Mouse (Mus musculus) intestine, postnatal 0 days (tissue): ENCODE measurements around the gene Ssxb3. TPM values are rescaled to one million over a fixed set of nuclear protein-coding genes. Genes with fewer than 3 reads are reported as not detected.
"Not testable (repeated sequence)": the region's sequence is repeated elsewhere in the genome, so short reads cannot be mapped to it uniquely, and the experiment has no call there.

Experiments used
- ATAC-seq: fragments of 200-750 bp; cut with Nextera tagmentation; 2 replicates; pipeline ENCODE4 v1.8.0; 2017; ENCODE audit warnings: mild to moderate bottlenecking, moderate TSS enrichment, moderate library complexity
- H3K27ac ChIP-seq: fragments of 300-500 bp; sonication (generic); 2 replicates; pipeline ENCODE4 v1.5.1; 2014; ENCODE audit warnings: mild to moderate bottlenecking, low read depth, low read length, moderate library complexity
- H3K27me3 ChIP-seq: fragments of 300-500 bp; sonication (generic); replicated peaks from 2 replicates; pipeline ENCODE4 v1.6.1; 2014; ENCODE audit warnings: low read length, mixed read lengths; ENCODE audit not compliant: control insufficient read depth, insufficient read depth
- H3K36me3 ChIP-seq: fragments of 300-500 bp; sonication (generic); 2 replicates; pipeline ENCODE4 v1.6.1; 2014; ENCODE audit warnings: mild to moderate bottlenecking, moderate library complexity; ENCODE audit not compliant: control insufficient read depth, insufficient read depth
- H3K4me1 ChIP-seq: fragments of 300-500 bp; sonication (generic); replicated peaks from 2 replicates; pipeline ENCODE4 v1.6.1; 2014; ENCODE audit warnings: antibody characterized with exemption, low read length, mixed read lengths; ENCODE audit not compliant: control insufficient read depth, insufficient read depth
- H3K4me2 ChIP-seq: fragments of 300-500 bp; sonication (generic); replicated peaks from 2 replicates; pipeline ENCODE4 v1.6.1; 2014; ENCODE audit warnings: low read depth, mild to moderate bottlenecking, moderate library complexity
- H3K4me3 ChIP-seq: fragments of 300-500 bp; sonication (generic); 2 replicates; pipeline ENCODE4 v1.5.1; 2014; ENCODE audit warnings: low read depth, low read length
- H3K9ac ChIP-seq: fragments of 300-500 bp; sonication (generic); 2 replicates; pipeline ENCODE4 v1.6.1; 2014; ENCODE audit warnings: mild to moderate bottlenecking, low read depth, low read length
- H3K9me3 ChIP-seq: fragments of 300-500 bp; sonication (generic); 2 replicates; pipeline ENCODE4 v1.6.1; 2016; ENCODE audit warnings: mixed run types; ENCODE audit not compliant: control insufficient read depth
- WGBS: fragments of 180-500 bp; shearing (Covaris S2); extraction: QIAGEN DNeasy Blood & Tissue Kit; methylation state at CpG from one replicate; pipeline ENCODE4 v1.1.7; 2014; 5-methylcytosine and 5-hydroxymethylcytosine counted together
- polyA plus RNA-seq: library from polyadenylated mRNA; unstranded; fragments of >200 nt; fragmentation: Nextera tagmentation; extraction: Ambion mirVana; gene quantifications from 2 replicates; pipeline ENCODE4 v1.2.1, GENCODE M21; 2015

Ssxb3 gene
- not detected in 2 replicates for polyA plus RNA-seq

- not testable (repeated sequence) for ATAC-seq, H3K4me1 ChIP-seq, H3K27me3 ChIP-seq, H3K36me3 ChIP-seq, H3K4me3 ChIP-seq, H3K4me2 ChIP-seq, H3K9ac ChIP-seq, H3K9me3 ChIP-seq, H3K27ac ChIP-seq
- WGBS, result 29% methylated on average over 1 of the region's 1 CpGs
Measured at GRCm38 (mm10) chrX:8591716-8592115, at the start of gene Ssxb3. Gene Ssxb3, minus strand, starts transcription at chrX:8591816.

GRCm38 (mm10) chrX:8548155-8548554, 43.5 kb downstream of the Ssxb3 start, which contains the start of gene Ssxb6:
Gene Ssxb6, minus strand, starts transcription at chrX:8548255.
- ATAC-seq, H3K4me2 ChIP-seq: not testable (repeated sequence)
- 66% methylated on average over 4 of the region's 4 CpGs for WGBS

More at GRCm38 (mm10) chrX:8548155-8548554, 43.5 kb downstream of the Ssxb3 start, which contains the start of gene Ssxb6:
- H3K27me3 ChIP-seq, H3K4me3 ChIP-seq, H3K9ac ChIP-seq, H3K4me1 ChIP-seq, H3K36me3 ChIP-seq, H3K9me3 ChIP-seq, H3K27ac ChIP-seq: not testable (repeated sequence)

Other genes starting within 250 kb of the Ssxb3 start
- not detected in 2 replicates for gene Ssxb9, start 224.8 kb downstream of the Ssxb3 start, polyA plus RNA-seq
- gene Ssxb1, start 178.5 kb downstream of the Ssxb3 start, polyA plus RNA-seq, result not detected in 2 replicates
- gene Ssxb2, start 130.1 kb downstream of the Ssxb3 start, polyA plus RNA-seq, result not detected in 2 replicates
- not detected in 2 replicates for gene Gm14459, start 66.9 kb downstream of the Ssxb3 start, polyA plus RNA-seq
- not detected in 2 replicates for gene Ssxb6, start 43.6 kb downstream of the Ssxb3 start, polyA plus RNA-seq
- gene Ssxb8, start 99.0 kb upstream of the Ssxb3 start, polyA plus RNA-seq, result not detected in 2 replicates
- not detected in 2 replicates for gene Ssx9, start 156.6 kb upstream of the Ssxb3 start, polyA plus RNA-seq
- gene Ssxb5, start 211.9 kb upstream of the Ssxb3 start, polyA plus RNA-seq, result not detected in 2 replicates